Mouse (Mus musculus) thymus, adult 2 months (tissue): ENCODE measurements around the gene Tsc1. TPM values are rescaled to one million over a fixed set of nuclear protein-coding genes. Genes with fewer than 3 reads are reported as not detected.

Experiments used
- DNase-seq: peaks from one replicate; pipeline ENCODE4 v3.0.0; 2021
- H3K27ac ChIP-seq: fragments of 200-500 bp; 2 replicates; pipeline ENCODE4 v1.5.1; 2012; ENCODE audit warnings: low read length, control low read depth; ENCODE audit not compliant: control insufficient read depth, insufficient read depth
- H3K27me3 ChIP-seq: fragments of 200-500 bp; 2 replicates; pipeline ENCODE4 v1.6.1; 2012; ENCODE audit warnings: mild to moderate bottlenecking, low read length, moderate library complexity, mixed read lengths; ENCODE audit not compliant: control insufficient read depth, insufficient read depth
- H3K36me3 ChIP-seq: fragments of 200-500 bp; 2 replicates; pipeline ENCODE4 v1.6.1; 2012; ENCODE audit warnings: mild to moderate bottlenecking, low read length, moderate library complexity; ENCODE audit not compliant: control insufficient read depth, insufficient read depth
- H3K4me1 ChIP-seq: fragments of 200-500 bp; replicated peaks from 2 replicates; pipeline ENCODE4 v1.6.1; 2012; ENCODE audit warnings: low read length; ENCODE audit not compliant: control insufficient read depth, insufficient read depth
- H3K4me3 ChIP-seq: fragments of 200-500 bp; 2 replicates; pipeline ENCODE4 v1.5.1; 2012; ENCODE audit warnings: mild to moderate bottlenecking, low read length, control low read depth, moderate library complexity; ENCODE audit not compliant: control insufficient read depth, insufficient read depth
- CTCF ChIP-seq: fragments of 200-500 bp; IDR thresholded peaks from 2 replicates; pipeline ENCODE4 v1.5.1; 2012; ENCODE audit warnings: mild to moderate bottlenecking, control low read depth, low read length, moderate library complexity, borderline replicate concordance; ENCODE audit not compliant: control insufficient read depth, poor library complexity, insufficient read depth; ENCODE audit errors: extremely low read depth
- POLR2A ChIP-seq: fragments of 200-500 bp; IDR thresholded peaks from 2 replicates; pipeline ENCODE4 v1.6.1; 2012; ENCODE audit warnings: mild to moderate bottlenecking, low read length, control low read depth, moderate library complexity; ENCODE audit not compliant: control insufficient read depth, poor library complexity, insufficient read depth; ENCODE audit errors: extremely low read depth
- WGBS: fragments of 180-500 bp; shearing (Covaris S2); methylation state at CpG from one replicate; pipeline ENCODE4 v1.1.7; 2018; 5-methylcytosine and 5-hydroxymethylcytosine counted together
- polyA plus RNA-seq: library from polyadenylated mRNA; depleted of rRNA; stranded (reverse); fragments of >200 nt; gene quantifications from 2 replicates; pipeline ENCODE4 v1.2.3, GENCODE M21; 2012; rRNA removed

Tsc1 gene
- polyA plus RNA-seq, 1 experiment, result 24.7 TPM

GRCm38 (mm10) chr2:28740159-28740558, 99.1 kb downstream of the Tsc1 start:
- 64% methylated on average over 5 of the region's 5 CpGs for WGBS
- no peak for DNase-seq
- Histone ChIP-seq H3K4me1 (no peaks in the 10 kb centered on the region), H3K27me3 (no peaks in the 10 kb centered on the region), H3K36me3 (no peaks in the 10 kb centered on the region), H3K4me3 (no peak overlapping the region), H3K27ac (no peak overlapping the region)
- no peak for TF ChIP-seq POLR2A
- no peak for TF ChIP-seq CTCF

Other genes with a start within 250 kb of the Tsc1 start
- gene Ppp1r26, start 194.4 kb upstream of the Tsc1 start, polyA plus RNA-seq, result 1.2 and 1.3 TPM in 2 replicates
- not detected in 2 replicates for gene 1700007K13Rik, start 174.9 kb upstream of the Tsc1 start, polyA plus RNA-seq
- gene Mrps2, start 173.2 kb upstream of the Tsc1 start, polyA plus RNA-seq, result 50.7 and 53.8 TPM in 2 replicates
- gene Gbgt1, start 144.3 kb upstream of the Tsc1 start, polyA plus RNA-seq, result 2.5 and 2.8 TPM in 2 replicates
- gene Gm10134, start 135.1 kb upstream of the Tsc1 start, polyA plus RNA-seq, result 0.47 and 0.61 TPM in 2 replicates
- gene Ralgds, start 128.1 kb upstream of the Tsc1 start, polyA plus RNA-seq, result 45.4 and 51.6 TPM in 2 replicates
- 0.42 and 0.49 TPM in 2 replicates for gene Cel, start 77.8 kb upstream of the Tsc1 start, polyA plus RNA-seq
- 33.7 and 34.5 TPM in 2 replicates for gene Gtf3c5, start 57.5 kb upstream of the Tsc1 start, polyA plus RNA-seq
- gene Gfi1b, start 19.2 kb upstream of the Tsc1 start, polyA plus RNA-seq, result 1.8 and 2.0 TPM in 2 replicates
- 1.6 and 2.5 TPM in 2 replicates for gene Spaca9, start 58.5 kb downstream of the Tsc1 start, polyA plus RNA-seq
- gene Ak8, start 58.9 kb downstream of the Tsc1 start, polyA plus RNA-seq, result 0.75 and 0.89 TPM in 2 replicates
- 15.3 and 20.6 TPM in 2 replicates for gene Gtf3c4, start 199.1 kb downstream of the Tsc1 start, polyA plus RNA-seq
- gene Ddx31, start 199.2 kb downstream of the Tsc1 start, polyA plus RNA-seq, result 10.0 and 10.5 TPM in 2 replicates